Mouse (Mus musculus) heart, adult 2 months (tissue): ENCODE measurements around the gene H3f3b. TPM values are rescaled to one million over a fixed set of nuclear protein-coding genes. Genes with fewer than 3 reads are reported as not detected.

ENCODE experiments used
- DNase-seq, 2 experiments: peaks; one replicate each; pipeline ENCODE4 v3.0.0; 2021
- H3K27ac ChIP-seq: fragments of 200-600 bp; 2 replicates; pipeline ENCODE4 v1.8.1; 2022
- H3K27me3 ChIP-seq: fragments of 200-500 bp; 2 replicates; pipeline ENCODE4 v1.6.1; 2012; ENCODE audit warnings: mild to moderate bottlenecking, low read length, inconsistent platforms, mixed read lengths; ENCODE audit not compliant: control insufficient read depth, insufficient read depth
- H3K36me3 ChIP-seq: fragments of 200-500 bp; 2 replicates; pipeline ENCODE4 v1.6.1; 2012; ENCODE audit warnings: low read length, inconsistent platforms; ENCODE audit not compliant: control insufficient read depth, insufficient read depth
- H3K4me1 ChIP-seq: fragments of 200-500 bp; 2 replicates; pipeline ENCODE4 v1.6.1; 2011; ENCODE audit warnings: low read length; ENCODE audit not compliant: control insufficient read depth, insufficient read depth
- H3K4me3 ChIP-seq: fragments of 200-600 bp; 2 replicates; pipeline ENCODE4 v1.8.1; 2022
- H3K79me2 ChIP-seq: fragments of 200-500 bp; replicated peaks from 2 replicates; pipeline ENCODE4 v1.6.1; 2012; ENCODE audit warnings: mild to moderate bottlenecking, inconsistent platforms, low read length, moderate library complexity, mixed read lengths; ENCODE audit not compliant: control insufficient read depth, insufficient read depth
- H3K9ac ChIP-seq: fragments of 200-500 bp; 2 replicates; pipeline ENCODE4 v1.6.1; 2012; ENCODE audit warnings: low read depth, mild to moderate bottlenecking, control low read depth, inconsistent platforms, low read length, mixed read lengths
- CTCF ChIP-seq: fragments of 200-600 bp; IDR thresholded peaks from 2 replicates; pipeline ENCODE4 v1.8.1; 2022; ENCODE audit warnings: antibody characterized with exemption, mild to moderate bottlenecking, moderate library complexity
- EP300 ChIP-seq: fragments of 200-500 bp; IDR thresholded peaks from 2 replicates; pipeline ENCODE4 v1.6.1; 2011; ENCODE audit warnings: low read depth, low read length, control low read depth; ENCODE audit not compliant: insufficient read depth
- POLR2A ChIP-seq: fragments of 200-500 bp; IDR thresholded peaks from 2 replicates; pipeline ENCODE4 v1.6.1; 2011; ENCODE audit warnings: mild to moderate bottlenecking, low read depth, low read length, control low read depth; ENCODE audit not compliant: insufficient read depth
- WGBS: fragments of 180-500 bp; shearing (Covaris S2); methylation state at CpG from one replicate; pipeline ENCODE4 v1.1.7; 2018; 5-methylcytosine and 5-hydroxymethylcytosine counted together
- intact Hi-C: fragments of 180-260 bp; cut with DNase I; formaldehyde crosslinking; loops from one replicate; pipeline ENCODE4 v1.15.1; 2025
- polyA plus RNA-seq: library from polyadenylated mRNA; depleted of rRNA; stranded (reverse); fragments of >200 nt; gene quantifications from 2 replicates; pipeline ENCODE4 v1.2.3, GENCODE M21; 2012
- total RNA-seq, 2 experiments: library from RNA; stranded (reverse); gene quantifications; 2 replicates each; pipeline ENCODE4 v1.2.3; 2021

Gene H3f3b
- total and polyA plus RNA-seq, 3 experiments: 67.5 to 128 (median 105) TPM

- TF ChIP-seq POLR2A (no peak), CTCF (peak; percentile 47), EP300 (no peak)
- H3K36me3 ChIP-seq: no peaks in the 10 kb centered on the region
- H3K27ac ChIP-seq: no peak overlapping the region
- DNase-seq: no peak
- no peak overlapping the region for H3K4me3 ChIP-seq
- 47% methylated on average over 5 of the region's 5 CpGs for WGBS
- H3K9ac ChIP-seq: no peak overlapping the region
- no peaks in the 10 kb centered on the region for H3K27me3 ChIP-seq
- no peaks in the 10 kb centered on the region for H3K79me2 ChIP-seq
- intact Hi-C loops: no loop called here
- H3K4me1 ChIP-seq: no peaks in the 10 kb centered on the region
These were observed 43.7 kb upstream of the H3f3b start for GRCm38 (mm10) chr11:116071510-116071909.

DNA sequence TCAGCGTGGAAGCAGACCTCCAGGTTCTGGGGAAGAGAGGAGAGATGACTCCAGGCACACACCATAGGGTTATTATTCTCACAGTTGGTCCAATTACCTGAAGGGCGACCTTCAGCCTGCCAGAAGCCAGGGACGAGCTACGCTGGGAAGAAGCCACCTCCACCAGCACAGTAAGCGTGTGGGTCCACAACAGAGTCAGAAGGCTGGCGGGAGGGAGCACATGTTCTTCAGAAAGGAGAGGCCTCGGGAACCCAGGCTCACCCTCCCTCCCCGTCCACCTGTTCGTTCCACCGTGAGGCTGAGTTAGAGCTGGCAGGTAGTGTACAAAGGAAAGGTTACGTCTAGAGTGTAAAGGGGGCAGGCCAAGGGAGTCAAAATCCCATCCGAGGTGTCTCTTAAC lies 37.6 kb upstream of the H3f3b start:
- Histone ChIP-seq H3K36me3 (no peaks in the 10 kb centered on the region), H3K27ac (no peak overlapping the region), H3K4me3 (no peak overlapping the region), H3K79me2 (no peaks in the 10 kb centered on the region), H3K4me1 (no peaks in the 10 kb centered on the region), H3K9ac (no peak overlapping the region), H3K27me3 (no peaks in the 10 kb centered on the region)
- no peak for TF ChIP-seq EP300
- TF ChIP-seq CTCF: no peak
- no peak for TF ChIP-seq POLR2A
- DNase-seq: no peak
- intact Hi-C loops: no loop called here
- WGBS: 91% methylated on average over 12 of the region's 12 CpGs

- Histone ChIP-seq H3K36me3 (no peaks in the 10 kb centered on the region), H3K27me3 (no peaks in the 10 kb centered on the region), H3K9ac (no peak overlapping the region), H3K4me3 (no peak overlapping the region), H3K4me1 (no peaks in the 10 kb centered on the region), H3K27ac (no peak overlapping the region), H3K79me2 (no peaks in the 10 kb centered on the region)
- DNase-seq: no peak
- WGBS: 68% methylated on average over 23 of the region's 23 CpGs
- intact Hi-C loops: no loop called here
- TF ChIP-seq POLR2A (no peak), EP300 (no peak), CTCF (no peak)
These were observed 36.6 kb upstream of the H3f3b start for GRCm38 (mm10) chr11:116064187-116064867.

DNA sequence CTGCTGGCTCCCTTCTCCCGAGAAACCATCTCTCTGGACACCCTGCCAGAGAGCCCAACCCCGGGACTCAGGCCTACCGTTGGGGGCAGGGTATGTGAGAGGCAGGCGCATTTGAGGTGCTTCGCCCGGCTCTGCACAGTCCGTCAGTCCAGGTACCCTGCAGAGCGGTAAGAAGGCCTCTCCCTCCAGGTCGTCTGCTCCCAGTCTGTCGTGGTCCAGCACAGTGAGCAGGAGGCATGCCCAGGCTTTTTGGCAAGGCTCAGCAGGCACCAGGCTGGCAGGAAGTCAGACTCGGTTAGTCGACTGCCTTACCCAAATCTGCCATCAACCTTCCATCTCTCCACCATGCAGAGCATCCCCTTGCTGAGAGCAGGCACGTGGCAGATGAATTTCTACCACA lies 35.8 kb upstream of the H3f3b start:
- Histone ChIP-seq H3K36me3 (no peaks in the 10 kb centered on the region), H3K79me2 (no peaks in the 10 kb centered on the region), H3K27me3 (no peaks in the 10 kb centered on the region), H3K27ac (no peak overlapping the region), H3K9ac (no peak overlapping the region), H3K4me1 (no peaks in the 10 kb centered on the region), H3K4me3 (no peak overlapping the region)
- DNase-seq: peak in 1 of 2 experiments; percentile 37
- WGBS: 46% methylated on average over 13 of the region's 13 CpGs
- no peak for TF ChIP-seq CTCF
- TF ChIP-seq EP300: no peak
- intact Hi-C loops: no loop called here

GRCm38 (mm10) chr11:116062521-116062920 lies 34.8 kb upstream of the H3f3b start:
- Histone ChIP-seq H3K36me3 (no peaks in the 10 kb centered on the region), H3K9ac (no peak overlapping the region), H3K4me3 (no peak overlapping the region), H3K27ac (no peak overlapping the region), H3K79me2 (no peaks in the 10 kb centered on the region), H3K27me3 (no peaks in the 10 kb centered on the region), H3K4me1 (no peaks in the 10 kb centered on the region; the same call in 1 of the 2 replicates)
- WGBS: 71% methylated on average over 8 of the region's 8 CpGs
- TF ChIP-seq EP300 (no peak), CTCF (no peak), POLR2A (no peak)
- intact Hi-C loops: no loop called here
- no peak for DNase-seq

DNA sequence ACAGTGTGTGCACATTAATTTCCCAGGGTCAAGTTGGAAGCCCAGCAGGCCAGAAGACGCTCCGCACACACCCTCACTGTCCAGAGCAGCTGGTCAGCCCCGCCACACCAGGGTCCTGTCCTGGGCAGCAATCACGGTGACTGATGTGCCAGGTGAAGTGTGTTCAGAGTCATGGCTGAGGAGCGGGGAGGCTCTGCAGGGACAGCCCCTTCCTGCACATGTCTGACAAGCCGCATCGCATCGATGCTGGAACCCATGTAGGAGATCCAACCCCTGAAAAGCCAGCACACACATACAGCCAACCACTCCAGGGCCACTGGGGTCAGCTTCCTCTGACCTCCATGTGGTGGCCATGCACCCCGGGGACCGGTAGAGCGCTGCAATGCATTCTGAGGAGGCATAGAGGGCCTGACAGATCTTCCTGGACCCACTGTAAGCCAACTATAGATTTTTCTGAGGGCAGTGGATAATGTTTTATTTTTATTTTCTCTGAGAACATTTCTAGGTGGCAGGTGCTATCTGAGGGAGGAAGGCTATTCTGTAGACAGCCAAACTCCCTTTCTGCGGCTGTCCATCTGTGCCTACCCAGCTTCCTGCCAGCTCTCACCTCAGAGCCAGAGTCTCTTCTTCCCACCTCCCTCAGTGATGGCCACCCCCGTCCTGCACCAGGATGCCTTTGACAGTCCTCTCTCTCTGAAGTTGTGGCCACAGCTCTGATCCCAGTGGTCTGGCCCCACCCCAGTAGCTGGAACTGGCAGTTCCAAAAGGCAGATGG lies 34.1 kb upstream of the H3f3b start:
- DNase-seq: no peak
- no peaks in the 10 kb centered on the region for H3K27me3 ChIP-seq
- no peak for TF ChIP-seq EP300
- TF ChIP-seq POLR2A: no peak
- no peak for TF ChIP-seq CTCF
- no peak overlapping the region for H3K4me3 ChIP-seq
- H3K36me3 ChIP-seq: no peaks in the 10 kb centered on the region
- no peak overlapping the region for H3K9ac ChIP-seq
- intact Hi-C loops: no loop called here
- H3K79me2 ChIP-seq: no peaks in the 10 kb centered on the region
- 88% methylated on average over 13 of the region's 13 CpGs for WGBS
- no peak overlapping the region for H3K27ac ChIP-seq
- H3K4me1 ChIP-seq: no peaks in the 10 kb centered on the region; the same call in 1 of the 2 replicates
